Mouse (Mus musculus) kidney, adult 2 months (tissue): ENCODE results near the gene Gtpbp8. TPM values are rescaled to one million over a fixed set of nuclear protein-coding genes. Genes with fewer than 3 reads are reported as not detected.

Experiments
- DNase-seq: peaks from one replicate; pipeline ENCODE4 v3.0.0; 2021
- H3K27ac ChIP-seq: fragments of 200-500 bp; 2 replicates; pipeline ENCODE4 v1.5.1; 2012; ENCODE audit warnings: low read depth, low read length, control low read depth, inconsistent platforms; ENCODE audit not compliant: insufficient read depth
- H3K27me3 ChIP-seq: fragments of 200-500 bp; replicated peaks from 2 replicates; pipeline ENCODE4 v1.6.1; 2012; ENCODE audit warnings: mild to moderate bottlenecking, moderate library complexity, low read length, inconsistent platforms; ENCODE audit not compliant: control insufficient read depth, insufficient read depth
- H3K36me3 ChIP-seq: fragments of 200-500 bp; 2 replicates; pipeline ENCODE4 v1.6.1; 2012; ENCODE audit warnings: mild to moderate bottlenecking, moderate library complexity, low read length, inconsistent platforms; ENCODE audit not compliant: control insufficient read depth, insufficient read depth
- H3K4me1 ChIP-seq: fragments of 200-500 bp; 2 replicates; pipeline ENCODE4 v1.6.1; 2011; ENCODE audit warnings: low read length; ENCODE audit not compliant: control insufficient read depth, insufficient read depth
- H3K4me3 ChIP-seq: fragments of 200-500 bp; 2 replicates; pipeline ENCODE4 v1.5.1; 2011; ENCODE audit warnings: mild to moderate bottlenecking, low read depth, low read length, control low read depth; ENCODE audit not compliant: insufficient read depth
- CTCF ChIP-seq: fragments of 200-500 bp; conservative IDR thresholded peaks from 2 replicates; pipeline ENCODE4 v1.5.1; 2011; ENCODE audit warnings: low read depth, mild to moderate bottlenecking, control low read depth, low read length, moderate library complexity, mixed read lengths; ENCODE audit not compliant: insufficient read depth, insufficient read length
- POLR2A ChIP-seq: fragments of 200-500 bp; IDR thresholded peaks from one replicate; pipeline ENCODE4 v1.6.1; 2011; ENCODE audit warnings: low read depth, low read length, control low read depth
- WGBS: fragments of 180-500 bp; shearing (Covaris S2); methylation state at CpG from one replicate; pipeline ENCODE4 v1.1.7; 2018; 5-methylcytosine and 5-hydroxymethylcytosine counted together
- polyA plus RNA-seq: library from polyadenylated mRNA; depleted of rRNA; stranded (reverse); fragments of >200 nt; gene quantifications from 2 replicates; pipeline ENCODE4 v1.2.3, GENCODE M21; 2012

Gtpbp8 gene
- polyA plus RNA-seq, 1 experiment: 6.0 TPM

GRCm38 (mm10) chr16:44772577-44772976 lies 26.4 kb upstream of the Gtpbp8 start:
- TF ChIP-seq POLR2A (no peak), CTCF (no peak)

DNA sequence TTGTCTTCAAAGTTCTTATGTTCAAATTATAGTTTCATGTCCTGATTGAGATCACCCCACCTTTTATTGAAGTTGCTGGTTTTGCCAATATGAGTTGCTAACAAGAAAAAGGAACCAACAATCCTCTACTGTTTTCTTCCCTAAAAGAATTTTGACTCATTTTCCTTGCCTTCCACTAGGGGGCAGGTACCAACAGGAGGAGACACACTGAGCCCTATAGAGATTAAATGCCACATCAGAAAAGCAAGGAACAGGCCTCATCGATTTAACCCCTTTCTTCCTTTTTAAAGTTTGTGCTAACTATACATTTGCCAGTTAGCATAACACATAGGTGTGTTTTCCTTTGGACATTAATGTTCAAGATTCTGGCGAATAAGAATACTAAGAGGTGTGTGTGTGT lies 21.8 kb upstream of the Gtpbp8 start:
- WGBS: 53% methylated on average over 2 of the region's 2 CpGs

More at GRCm38 (mm10) chr16:44772577-44772976, 26.4 kb upstream of the Gtpbp8 start:
- no peak for DNase-seq
- no peak overlapping the region for H3K4me3 ChIP-seq
- H3K4me1 ChIP-seq: no peaks in the 10 kb centered on the region
- no peak overlapping the region for H3K27ac ChIP-seq
- H3K27me3 ChIP-seq: no peaks in the 10 kb centered on the region
- 62% methylated on average over 6 of the region's 6 CpGs for WGBS
- H3K36me3 ChIP-seq: no peaks in the 10 kb centered on the region

DNA sequence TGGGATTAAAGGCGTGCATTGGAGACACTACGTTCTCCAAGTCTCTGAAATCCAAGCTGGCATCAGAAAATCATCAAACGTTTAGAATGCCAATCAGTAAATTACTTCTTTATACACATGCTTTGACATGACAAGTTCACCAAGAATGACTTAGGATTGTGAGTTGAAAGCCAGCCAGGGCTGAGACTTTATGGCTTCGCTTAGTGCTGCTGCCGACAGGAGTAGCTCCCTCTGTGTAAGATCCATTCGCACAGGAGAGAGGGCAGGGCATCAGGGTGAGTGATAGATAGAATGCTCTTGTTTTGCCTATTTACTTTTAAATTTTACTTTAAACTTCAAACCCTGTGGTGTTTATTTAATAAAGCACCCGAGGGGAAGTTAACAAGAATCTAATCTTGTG lies 21.3 kb upstream of the Gtpbp8 start:
- no peaks in the 10 kb centered on the region for H3K4me1 ChIP-seq
- no peaks in the 10 kb centered on the region for H3K36me3 ChIP-seq
- H3K27ac ChIP-seq: no peak overlapping the region
- TF ChIP-seq POLR2A: no peak
- TF ChIP-seq CTCF: no peak
- no peaks in the 10 kb centered on the region for H3K27me3 ChIP-seq
- 77% methylated on average over 7 of the region's 7 CpGs for WGBS
- no peak overlapping the region for H3K4me3 ChIP-seq
- no peak for DNase-seq

More for the DNA sequence above, 21.8 kb upstream of the Gtpbp8 start:
- Histone ChIP-seq H3K27me3 (no peaks in the 10 kb centered on the region), H3K4me1 (no peaks in the 10 kb centered on the region), H3K4me3 (no peak overlapping the region), H3K36me3 (no peaks in the 10 kb centered on the region), H3K27ac (no peak overlapping the region)
- peak; percentile 28; the same call in 1 of the 2 replicates for TF ChIP-seq CTCF
- no peak for TF ChIP-seq POLR2A
- DNase-seq: peak; percentile 12

DNA sequence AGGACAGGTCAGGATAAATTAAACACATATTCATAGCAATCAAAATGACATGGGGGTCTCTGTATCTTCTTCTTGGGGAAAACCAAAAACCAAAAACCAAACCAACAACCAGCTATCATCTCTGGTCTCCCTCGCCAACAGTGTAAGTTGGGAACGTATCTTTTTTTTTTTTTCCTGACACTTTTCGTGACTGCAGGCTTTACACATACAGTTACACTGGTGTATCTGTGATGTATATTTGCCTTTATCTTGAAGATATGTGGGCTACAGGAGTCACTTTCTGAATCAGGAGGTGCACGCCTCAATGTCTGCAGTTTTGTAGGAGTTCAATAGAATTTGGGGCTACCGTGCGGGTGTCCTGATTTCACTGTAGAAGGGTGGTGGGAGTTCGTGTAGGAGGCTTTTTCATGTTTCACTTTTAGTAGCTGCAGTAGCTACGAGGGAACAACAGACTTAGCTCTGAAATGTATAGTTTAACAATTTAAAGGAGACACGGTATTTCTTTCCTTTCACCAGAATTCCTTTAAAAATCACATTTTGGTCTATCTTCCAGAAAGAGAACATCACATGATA lies 20.2 kb upstream of the Gtpbp8 start:
- WGBS: 73% methylated on average over 9 of the region's 9 CpGs
- H3K36me3 ChIP-seq: no peaks in the 10 kb centered on the region
- no peak for TF ChIP-seq POLR2A
- TF ChIP-seq CTCF: no peak
- H3K27ac ChIP-seq: no peak overlapping the region
- no peak for DNase-seq
- H3K27me3 ChIP-seq: no peaks in the 10 kb centered on the region
- H3K4me1 ChIP-seq: no peaks in the 10 kb centered on the region
- H3K4me3 ChIP-seq: no peak overlapping the region

DNA sequence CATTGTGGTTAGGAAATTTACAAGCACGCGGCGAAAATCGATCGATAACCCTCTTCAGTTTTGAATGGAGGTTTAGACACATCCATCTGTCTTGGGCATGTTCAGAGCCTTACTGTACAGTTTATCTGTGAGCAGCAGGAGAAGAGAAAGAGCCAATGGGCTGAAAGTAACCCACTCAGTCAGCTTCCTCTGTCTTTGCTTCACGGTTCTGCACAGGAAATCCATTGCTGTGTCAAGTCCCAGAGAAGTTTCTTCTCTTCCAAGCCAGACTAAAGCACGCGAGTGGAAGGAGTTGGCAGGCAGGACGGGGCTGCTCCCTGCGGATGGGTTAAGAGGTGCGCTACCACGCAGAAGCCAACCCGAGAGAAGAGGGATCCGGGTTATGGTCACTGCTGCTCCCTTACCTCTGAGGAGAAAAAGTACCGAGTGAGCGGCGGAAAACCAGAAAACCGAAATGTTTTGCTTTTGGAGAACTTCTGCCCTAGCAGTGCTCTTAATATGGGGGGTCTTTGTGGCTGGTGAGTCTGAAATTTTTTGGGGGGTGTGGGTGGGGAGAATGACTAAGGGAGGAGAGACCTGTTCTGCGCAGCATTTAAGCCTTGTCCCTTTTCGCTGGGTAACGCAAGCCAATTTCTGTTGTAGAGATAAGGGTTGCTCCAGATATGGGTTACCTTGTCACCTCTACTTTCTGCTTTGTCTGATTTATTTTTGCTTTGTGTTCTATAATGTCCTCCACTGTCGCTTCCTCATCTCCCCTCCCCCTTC lies 19.6 kb upstream of the Gtpbp8 start, which contains the start of gene Cd200r1:
TSS of gene Cd200r1 (plus strand) at position 182 of the 765 bp plus-strand sequence.
- no peak for TF ChIP-seq POLR2A
- no peak for TF ChIP-seq CTCF
- no peak within 1 kb of the TSS for H3K27ac ChIP-seq
- 73% methylated on average over 22 of the region's 22 CpGs for WGBS

DNA sequence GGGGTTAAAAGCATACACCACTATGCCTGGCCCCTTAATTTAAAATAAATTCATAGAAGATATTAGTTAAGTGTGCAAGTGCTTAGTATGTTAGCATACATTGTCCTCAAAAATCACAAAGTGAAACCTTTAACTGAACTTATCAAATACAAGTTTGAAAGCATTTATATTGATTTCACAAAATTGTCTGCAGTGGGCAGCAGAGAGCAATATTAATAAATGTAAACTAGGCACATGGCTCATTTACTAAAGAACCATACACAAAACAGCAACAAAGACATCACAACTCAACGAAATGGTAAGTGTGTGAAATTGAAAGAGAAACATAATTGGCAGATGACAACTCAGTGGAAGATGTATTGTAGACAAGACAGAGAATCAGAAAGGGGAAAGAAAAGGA lies 15.6 kb upstream of the Gtpbp8 start:
- H3K4me1 ChIP-seq: no peaks in the 10 kb centered on the region
- H3K4me3 ChIP-seq: no peak overlapping the region
- H3K27ac ChIP-seq: no peak overlapping the region
- no peak for TF ChIP-seq POLR2A
- TF ChIP-seq CTCF: no peak
- WGBS: 41% methylated on average over 1 of the region's 1 CpGs
- DNase-seq: no peak
- no peaks in the 10 kb centered on the region for H3K27me3 ChIP-seq
- H3K36me3 ChIP-seq: no peaks in the 10 kb centered on the region

More for the DNA sequence above, 19.6 kb upstream of the Gtpbp8 start, which contains the start of gene Cd200r1:
- H3K4me3 ChIP-seq: no peak within 1 kb of the TSS; the same call in 1 of the 2 replicates
- DNase-seq: no peak
- no peaks in the 10 kb centered on the region for H3K27me3 ChIP-seq
- no peaks in the 10 kb centered on the region for H3K4me1 ChIP-seq
- H3K36me3 ChIP-seq: no peaks in the 10 kb centered on the region

- no peaks in the 10 kb centered on the region for H3K4me1 ChIP-seq
- WGBS: 70% methylated on average over 8 of the region's 8 CpGs
- H3K36me3 ChIP-seq: no peaks in the 10 kb centered on the region
- no peak overlapping the region for H3K4me3 ChIP-seq
- DNase-seq: no peak
- H3K27me3 ChIP-seq: no peaks in the 10 kb centered on the region
- TF ChIP-seq POLR2A (no peak), CTCF (no peak)
- no peak overlapping the region for H3K27ac ChIP-seq
These were observed 11.5 kb upstream of the Gtpbp8 start for GRCm38 (mm10) chr16:44757700-44758099.
